Mouse (Mus musculus): ENCODE data around the gene Lrba. TPM values are rescaled to one million over a fixed set of nuclear protein-coding genes. Genes with fewer than 3 reads are reported as not detected.

The Lrba gene
- total RNA-seq, 1 experiment from 2014 or later = 33.8 TPM

- no peak for ATAC-seq (replicated peaks; ENCODE audit: low read depth, poor library complexity, severe bottlenecking)
These were observed 584.7 kb downstream of the Lrba start for GRCm38 (mm10) chr3:86809199-86809598.

- no peak for ATAC-seq (replicated peaks; ENCODE audit: low read depth, poor library complexity, severe bottlenecking)
These were observed 585.2 kb downstream of the Lrba start for GRCm38 (mm10) chr3:86809646-86810045.

GRCm38 (mm10) chr3:86810908-86811307, 586.4 kb downstream of the Lrba start:
- no peak for ATAC-seq (replicated peaks; ENCODE audit: low read depth, poor library complexity, severe bottlenecking)

- ATAC-seq (replicated peaks; ENCODE audit: low read depth, poor library complexity, severe bottlenecking) = peak; percentile 99
These were observed 588.2 kb downstream of the Lrba start for GRCm38 (mm10) chr3:86812689-86813088.

- no peak for ATAC-seq (replicated peaks; ENCODE audit: low read depth, poor library complexity, severe bottlenecking)
These were observed 593.6 kb downstream of the Lrba start for GRCm38 (mm10) chr3:86818001-86818585.

GRCm38 (mm10) chr3:86819372-86819771, 594.9 kb downstream of the Lrba start:
- ATAC-seq (replicated peaks; ENCODE audit: low read depth, poor library complexity, severe bottlenecking) = no peak

GRCm38 (mm10) chr3:86820344-86820743, 595.9 kb downstream of the Lrba start:
- ATAC-seq (replicated peaks; ENCODE audit: low read depth, poor library complexity, severe bottlenecking) = no peak

- ATAC-seq (replicated peaks; ENCODE audit: low read depth, poor library complexity, severe bottlenecking) = no peak
These were observed 596.9 kb downstream of the Lrba start for GRCm38 (mm10) chr3:86821383-86821782.

GRCm38 (mm10) chr3:86827506-86827905, 603.0 kb downstream of the Lrba start:
- ATAC-seq (replicated peaks; ENCODE audit: low read depth, poor library complexity, severe bottlenecking) = no peak

- no peak for ATAC-seq (replicated peaks; ENCODE audit: low read depth, poor library complexity, severe bottlenecking)
These were observed 607.6 kb downstream of the Lrba start for GRCm38 (mm10) chr3:86832115-86832514.

Other genes starting within 250 kb of the Lrba start
- not detected in 2 replicates for gene Prss48, start 222.2 kb upstream of the Lrba start, total RNA-seq (2017)
- 7,220 and 7,747 TPM in 2 replicates for gene Rps3a1, start 82.0 kb upstream of the Lrba start, total RNA-seq (2017)